Mouse (Mus musculus) G1E (cell line): ENCODE results near the gene Ccdc70. TPM values are rescaled to one million over a fixed set of nuclear protein-coding genes. Genes with fewer than 3 reads are reported as not detected.

Source experiments
- ATAC-seq: 2 replicates; pipeline ENCODE4 v1.8.0; 2016; ENCODE audit warnings: mild to moderate bottlenecking; ENCODE audit not compliant: insufficient number of reproducible peaks, poor library complexity, low FRiP score, severe bottlenecking; ENCODE audit errors: extremely low read depth
- DNase-seq: peaks from one replicate; pipeline ENCODE4 v3.0.0; 2012; ENCODE audit warnings: low spot score
- H3K27me3 ChIP-seq: 2 replicates; pipeline ENCODE4 v1.6.1; 2012; ENCODE audit warnings: mild to moderate bottlenecking, low read length, inconsistent platforms; ENCODE audit not compliant: insufficient read depth
- H3K36me3 ChIP-seq: replicated peaks from 2 replicates; pipeline ENCODE3; 2012; ENCODE audit warnings: mild to moderate bottlenecking, inconsistent platforms
- H3K4me1 ChIP-seq: 2 replicates; pipeline ENCODE4 v1.6.1; 2012; ENCODE audit warnings: low read depth, low read length, inconsistent platforms, mixed read lengths; ENCODE audit not compliant: insufficient read depth
- H3K4me3 ChIP-seq: 2 replicates; pipeline ENCODE4 v1.5.1; 2012; ENCODE audit warnings: low read depth, mild to moderate bottlenecking, inconsistent platforms, low read length, moderate library complexity, mixed read lengths
- H3K9me3 ChIP-seq: replicated peaks from 2 replicates; pipeline ENCODE4 v1.6.1; 2012; ENCODE audit warnings: inconsistent platforms
- CTCF ChIP-seq: IDR thresholded peaks from 2 replicates; pipeline ENCODE4 v1.5.1; 2012; ENCODE audit warnings: low read depth, low read length, inconsistent platforms, mixed read lengths
- GATA1 ChIP-seq: IDR thresholded peaks from 2 replicates; pipeline ENCODE4 v1.6.1; 2012; ENCODE audit warnings: borderline replicate concordance, low read length, inconsistent platforms, mixed read lengths
- GATA2 ChIP-seq: IDR thresholded peaks from 2 replicates; pipeline ENCODE4 v1.6.1; 2012; ENCODE audit warnings: low read depth, low read length, inconsistent platforms, borderline replicate concordance
- POLR2AphosphoS5 ChIP-seq: IDR thresholded peaks from 2 replicates; pipeline ENCODE4 v1.6.1; 2012; ENCODE audit warnings: low read depth, low read length, inconsistent platforms; ENCODE audit not compliant: insufficient replicate concordance
- TAL1 ChIP-seq: conservative IDR thresholded peaks from 2 replicates; pipeline ENCODE4 v1.6.1; 2012; ENCODE audit warnings: low read depth, low read length, inconsistent platforms, mixed read lengths
- polyA plus RNA-seq: library from polyadenylated mRNA; stranded (reverse); fragments of >175 nt; gene quantifications from 2 replicates; pipeline ENCODE4 v1.2.3, GENCODE M21; 2012
- total RNA-seq, 2 experiments: library from RNA; stranded (forward) in 1 of 2; stranded (reverse) in 1 of 2; fragments of 200-1000 nt in 1 of 2; fragments of >200 nt in 1 of 2; fragmentation: Nextera tagmentation in 1 of 2; gene quantifications; 2 replicates each; pipeline ENCODE4 v1.2.3; 2014 to 2017

Gene Ccdc70
- total and polyA plus RNA-seq, 3 experiments = not detected

DNA sequence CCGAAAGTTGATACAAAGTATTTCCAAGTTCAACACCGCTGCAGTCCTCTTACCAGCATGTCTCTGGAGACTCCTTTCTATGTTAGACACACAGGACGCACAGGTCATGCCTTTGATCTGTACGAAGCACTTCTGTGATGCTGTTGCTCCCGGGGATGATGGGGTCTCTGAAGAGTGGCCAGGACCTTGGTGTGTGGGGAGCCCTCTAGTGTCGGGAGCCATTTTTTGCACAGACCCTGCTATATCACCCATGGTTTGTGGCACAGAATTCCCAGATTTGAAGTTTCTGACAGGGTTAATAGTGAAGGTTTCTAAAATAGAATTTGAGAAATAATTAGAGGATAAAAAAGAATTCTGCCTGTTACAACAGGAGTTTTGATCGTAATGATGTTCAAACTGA is 52.7 kb downstream of the Ccdc70 start:
- ATAC-seq (no peak), DNase-seq (no peak)
- Histone ChIP-seq H3K4me1 (no peaks in the 10 kb centered on the region), H3K4me3 (no peak overlapping the region), H3K36me3 (peaks cover 96% of the 10 kb centered on the region), H3K27me3 (no peaks in the 10 kb centered on the region), H3K9me3 (no peaks in the 10 kb centered on the region)
- no peak for TF ChIP-seq GATA1
- TF ChIP-seq GATA2 = no peak
- no peak for TF ChIP-seq TAL1
- TF ChIP-seq POLR2AphosphoS5 = no peak
- TF ChIP-seq CTCF = no peak

Other genes with a start within 250 kb of the Ccdc70 start
- gene Defa24, start 235.3 kb upstream of the Ccdc70 start, total RNA-seq (2014; fragmentation: Nextera tagmentation) = not detected in 2 replicates
- not detected in 2 replicates for gene Defa24, start 235.3 kb upstream of the Ccdc70 start, total RNA-seq (2017)
- gene Defa24, start 235.3 kb upstream of the Ccdc70 start, polyA plus RNA-seq = not detected in 2 replicates
- gene Defb50, start 146.2 kb upstream of the Ccdc70 start, total RNA-seq (2014; fragmentation: Nextera tagmentation) = not detected in 2 replicates
- gene Defb50, start 146.2 kb upstream of the Ccdc70 start, total RNA-seq (2017) = not detected in 2 replicates
- gene Defb50, start 146.2 kb upstream of the Ccdc70 start, polyA plus RNA-seq = not detected in 2 replicates
- gene Defb2, start 129.8 kb upstream of the Ccdc70 start, total RNA-seq (2014; fragmentation: Nextera tagmentation) = not detected in 2 replicates
- not detected in 2 replicates for gene Defb2, start 129.8 kb upstream of the Ccdc70 start, total RNA-seq (2017)
- not detected in 2 replicates for gene Defb2, start 129.8 kb upstream of the Ccdc70 start, polyA plus RNA-seq
- gene Defb10, start 110.9 kb upstream of the Ccdc70 start, total RNA-seq (2014; fragmentation: Nextera tagmentation) = not detected in 2 replicates
- not detected in 2 replicates for gene Defb10, start 110.9 kb upstream of the Ccdc70 start, total RNA-seq (2017)
- gene Defb10, start 110.9 kb upstream of the Ccdc70 start, polyA plus RNA-seq = not detected in 2 replicates
- gene Defb9, start 84.4 kb upstream of the Ccdc70 start, total RNA-seq (2014; fragmentation: Nextera tagmentation) = not detected in 2 replicates
- not detected in 2 replicates for gene Defb9, start 84.4 kb upstream of the Ccdc70 start, total RNA-seq (2017)
- not detected in 2 replicates for gene Defb9, start 84.4 kb upstream of the Ccdc70 start, polyA plus RNA-seq
- gene Defb11, start 63.4 kb upstream of the Ccdc70 start, total RNA-seq (2014; fragmentation: Nextera tagmentation) = not detected in 2 replicates
- gene Defb11, start 63.4 kb upstream of the Ccdc70 start, total RNA-seq (2017) = not detected in 2 replicates
- not detected in 2 replicates for gene Defb11, start 63.4 kb upstream of the Ccdc70 start, polyA plus RNA-seq
- not detected in 2 replicates for gene Defb15, start 37.1 kb upstream of the Ccdc70 start, total RNA-seq (2014; fragmentation: Nextera tagmentation)
- 0.71 TPM in 1 of 2 replicates, not detected in the other for gene Defb15, start 37.1 kb upstream of the Ccdc70 start, total RNA-seq (2017)
- gene Defb15, start 37.1 kb upstream of the Ccdc70 start, polyA plus RNA-seq = not detected in 2 replicates
- gene Defb35, start 31.4 kb upstream of the Ccdc70 start, total RNA-seq (2014; fragmentation: Nextera tagmentation) = not detected in 2 replicates
- gene Defb35, start 31.4 kb upstream of the Ccdc70 start, total RNA-seq (2017) = not detected in 2 replicates
- not detected in 2 replicates for gene Defb35, start 31.4 kb upstream of the Ccdc70 start, polyA plus RNA-seq
- not detected in 2 replicates for gene Defb13, start 23.0 kb upstream of the Ccdc70 start, total RNA-seq (2014; fragmentation: Nextera tagmentation)
- gene Defb13, start 23.0 kb upstream of the Ccdc70 start, total RNA-seq (2017) = not detected in 2 replicates
- not detected in 2 replicates for gene Defb13, start 23.0 kb upstream of the Ccdc70 start, polyA plus RNA-seq
- not detected in 2 replicates for gene Fam90a1a, start 11.1 kb upstream of the Ccdc70 start, total RNA-seq (2014; fragmentation: Nextera tagmentation)
- gene Fam90a1a, start 11.1 kb upstream of the Ccdc70 start, total RNA-seq (2017) = 0.17 TPM in 1 of 2 replicates, not detected in the other
- not detected in 2 replicates for gene Fam90a1a, start 11.1 kb upstream of the Ccdc70 start, polyA plus RNA-seq
- gene Atp7b, start 90.5 kb downstream of the Ccdc70 start, total RNA-seq (2014; fragmentation: Nextera tagmentation) = 14.7 and 18.9 TPM in 2 replicates
- 5.9 and 6.6 TPM in 2 replicates for gene Atp7b, start 90.5 kb downstream of the Ccdc70 start, total RNA-seq (2017)
- gene Atp7b, start 90.5 kb downstream of the Ccdc70 start, polyA plus RNA-seq = 5.2 and 6.1 TPM in 2 replicates
- gene Alg11, start 90.9 kb downstream of the Ccdc70 start, total RNA-seq (2014; fragmentation: Nextera tagmentation) = 24.4 and 24.7 TPM in 2 replicates
- gene Alg11, start 90.9 kb downstream of the Ccdc70 start, total RNA-seq (2017) = 30.0 and 32.5 TPM in 2 replicates
- 0.86 TPM in 2 replicates for gene Alg11, start 90.9 kb downstream of the Ccdc70 start, polyA plus RNA-seq
- gene Nek5, start 155.3 kb downstream of the Ccdc70 start, total RNA-seq (2014; fragmentation: Nextera tagmentation) = not detected in 2 replicates
- 0.16 TPM in 1 of 2 replicates, not detected in the other for gene Nek5, start 155.3 kb downstream of the Ccdc70 start, total RNA-seq (2017)
- gene Nek5, start 155.3 kb downstream of the Ccdc70 start, polyA plus RNA-seq = not detected in 2 replicates
- gene Nek3, start 196.7 kb downstream of the Ccdc70 start, total RNA-seq (2014; fragmentation: Nextera tagmentation) = 4.4 and 14.9 TPM in 2 replicates
- 5.3 and 5.7 TPM in 2 replicates for gene Nek3, start 196.7 kb downstream of the Ccdc70 start, total RNA-seq (2017)
- 1.1 and 1.4 TPM in 2 replicates for gene Nek3, start 196.7 kb downstream of the Ccdc70 start, polyA plus RNA-seq
- 28.2 and 63.9 TPM in 2 replicates for gene Ckap2, start 216.0 kb downstream of the Ccdc70 start, total RNA-seq (2014; fragmentation: Nextera tagmentation)
- 40.3 and 45.4 TPM in 2 replicates for gene Ckap2, start 216.0 kb downstream of the Ccdc70 start, total RNA-seq (2017)
- 8.9 TPM in 2 replicates for gene Ckap2, start 216.0 kb downstream of the Ccdc70 start, polyA plus RNA-seq
- gene Vps36, start 223.0 kb downstream of the Ccdc70 start, total RNA-seq (2014; fragmentation: Nextera tagmentation) = 41.1 and 55.0 TPM in 2 replicates
- 43.2 and 43.3 TPM in 2 replicates for gene Vps36, start 223.0 kb downstream of the Ccdc70 start, total RNA-seq (2017)
- gene Vps36, start 223.0 kb downstream of the Ccdc70 start, polyA plus RNA-seq = 7.8 and 9.7 TPM in 2 replicates